In the genomic region with DNA sequence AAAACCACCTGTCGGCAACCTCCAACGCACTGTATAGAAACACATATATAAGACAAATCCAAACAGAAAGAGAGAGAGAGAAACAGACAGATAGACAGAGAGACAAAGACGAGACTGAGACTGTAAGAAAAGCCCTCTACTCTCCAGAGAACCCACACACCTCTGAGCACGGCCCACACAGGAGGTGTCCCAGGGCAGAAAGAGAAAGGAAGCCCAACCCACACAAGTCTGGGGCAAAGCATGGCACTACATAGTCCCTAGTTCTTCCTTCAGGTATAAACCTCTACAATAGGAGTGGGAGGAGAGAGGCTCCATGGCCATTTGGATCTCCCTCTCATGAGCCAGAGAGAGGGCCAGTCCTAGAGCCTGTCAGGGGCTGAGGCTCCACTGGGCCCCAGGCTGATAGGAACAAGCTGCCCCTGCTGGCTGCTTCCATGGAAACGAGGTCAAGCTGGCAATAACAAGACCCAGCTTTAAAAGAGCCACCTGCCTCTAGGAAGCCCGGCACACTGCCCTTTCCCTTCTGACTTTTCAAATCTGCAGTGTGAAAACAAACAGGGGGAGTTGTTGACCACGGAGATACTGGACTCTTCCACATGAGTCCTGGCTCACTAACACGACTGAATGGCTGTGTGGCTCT, we compare ENCODE assay signal across 8 mouse cellular contexts.
A peak's percentile ranks its signal among the peaks of the same experiment; 100 is the strongest.
DNase-seq lines count a peak whose midpoint lies in the region; ATAC-seq and TF ChIP-seq lines count a peak whose summit lies in the region.

No protein-coding gene starts in this region.

- no peaks in the 10 kb centered on the region for H3K9me3 ChIP-seq in hindbrain, postnatal 0 days (ENCODE audit: low read length)
- no peaks in the 10 kb centered on the region for H3K9me3 ChIP-seq in liver, embryonic 11.5 days (ENCODE audit: control insufficient read depth, low read length)
- H3K9me3 ChIP-seq in neural tube, embryonic 11.5 days (ENCODE audit: control insufficient read depth, low read length), result no peaks in the 10 kb centered on the region

- H3K4me2 ChIP-seq in hindbrain, postnatal 0 days (ENCODE audit: low read depth, low read length), result no peak overlapping the region
- no peak overlapping the region for H3K4me2 ChIP-seq in liver, embryonic 11.5 days
- no peak overlapping the region for H3K4me2 ChIP-seq in neural tube, embryonic 11.5 days (ENCODE audit: low read depth)

- H3K27me3 ChIP-seq in hindbrain, postnatal 0 days (ENCODE audit: insufficient read depth, low read length), result no peaks in the 10 kb centered on the region
- no peaks in the 10 kb centered on the region for H3K27me3 ChIP-seq in liver, embryonic 11.5 days (replicated peaks; ENCODE audit: control insufficient read depth, insufficient read depth, low read length)
- H3K27me3 ChIP-seq in neural tube, embryonic 11.5 days (ENCODE audit: control insufficient read depth, insufficient read depth, low read length), result no peaks in the 10 kb centered on the region

- WGBS in hindbrain, postnatal 0 days, result 16% methylated on average over 6 of the region's 8 CpGs
- 33% methylated on average over 6 of the region's 8 CpGs for WGBS in liver, embryonic 11.5 days
- WGBS in neural tube, embryonic 11.5 days, result 18% methylated on average over 6 of the region's 8 CpGs

- peak; percentile 71; the same call in 1 of the 2 replicates for ATAC-seq in hindbrain, postnatal 0 days
- no peak; the same call in 1 of the 2 replicates for ATAC-seq in liver, embryonic 11.5 days (replicated peaks; ENCODE audit: low FRiP score)
- ATAC-seq in neural tube, embryonic 11.5 days (ENCODE audit: insufficient read depth, low FRiP score, low TSS enrichment), result no peak
- ATAC-seq in frontal cortex, adult (ENCODE audit: low TSS enrichment), result no peak

- H3K4me1 ChIP-seq in hindbrain, postnatal 0 days (ENCODE audit: insufficient read depth, low read length), result peaks cover 6% of the 10 kb centered on the region; the same call in 1 of the 2 replicates
- H3K4me1 ChIP-seq in liver, embryonic 11.5 days (replicated peaks; ENCODE audit: control insufficient read depth, insufficient read depth, low read length), result peaks cover 40% of the 10 kb centered on the region
- peaks cover 35% of the 10 kb centered on the region for H3K4me1 ChIP-seq in neural tube, embryonic 11.5 days (ENCODE audit: control insufficient read depth, insufficient read depth, low read length)

- no peak overlapping the region for H3K4me3 ChIP-seq in hindbrain, postnatal 0 days (ENCODE audit: low read length)
- no peak overlapping the region for H3K4me3 ChIP-seq in liver, embryonic 11.5 days (ENCODE audit: low read depth, low read length)
- H3K4me3 ChIP-seq in neural tube, embryonic 11.5 days (ENCODE audit: low read depth, low read length), result no peak overlapping the region

- peak; percentile 43 for TF ChIP-seq CTCF in hindbrain, postnatal 0 days (IDR thresholded peaks at IDR 0.05; ENCODE audit: low read depth)

- H3K27ac ChIP-seq in hindbrain, postnatal 0 days, result no peak overlapping the region
- H3K27ac ChIP-seq in liver, embryonic 11.5 days (ENCODE audit: low read depth, low read length), result no peak overlapping the region
- H3K27ac ChIP-seq in neural tube, embryonic 11.5 days (ENCODE audit: low read depth, low read length), result no peak overlapping the region

- H3K9ac ChIP-seq in hindbrain, postnatal 0 days (replicated peaks; ENCODE audit: low read length), result no peak overlapping the region
- no peak overlapping the region for H3K9ac ChIP-seq in liver, embryonic 11.5 days (ENCODE audit: low read depth, low read length)
- H3K9ac ChIP-seq in neural tube, embryonic 11.5 days (ENCODE audit: low read length), result no peak overlapping the region

- H3K36me3 ChIP-seq in hindbrain, postnatal 0 days (ENCODE audit: insufficient read depth, low read length), result no peaks in the 10 kb centered on the region
- H3K36me3 ChIP-seq in liver, embryonic 11.5 days (ENCODE audit: control insufficient read depth, insufficient read depth, low read length), result no peaks in the 10 kb centered on the region
- no peaks in the 10 kb centered on the region for H3K36me3 ChIP-seq in neural tube, embryonic 11.5 days (ENCODE audit: control insufficient read depth, insufficient read depth, low read length)

- DNase-seq in ZHBTc4 (ENCODE audit: low read depth, low spot score), result peak; percentile 9
- DNase-seq in cerebellum, adult 8-10 months, result peak; percentile 73
- DNase-seq in gastrocnemius, postnatal 10 days, result peak; percentile 31
- DNase-seq in hindbrain, postnatal 0 days (ENCODE audit: low spot score), result peak; percentile 76
- peak; percentile 58 for DNase-seq in liver, embryonic 11.5 days (ENCODE audit: low spot score)
- peak; percentile 48 for DNase-seq in neural tube, embryonic 11.5 days (ENCODE audit: low spot score)
- DNase-seq in layer of hippocampus, adult 9-10 months (ENCODE audit: low spot score), result no peak
